Mouse (Mus musculus) frontal cortex, adult (tissue): ENCODE measurements at regions not wholly inside any gene's neighbourhood (a gene's known extent, or its start where the extent isn't known, plus 50 kb on each side); places are given as distances from the start of the nearest gene placed in this dataset.

ENCODE experiments used
- ATAC-seq: cut with Nextera tagmentation; 2 replicates; pipeline ENCODE4 v1.9.2; 2017; ENCODE audit warnings: mild to moderate bottlenecking, moderate library complexity, mixed read lengths; ENCODE audit not compliant: low TSS enrichment

- ATAC-seq, result no peak
These were observed 122.5 kb upstream of the Maf start for GRCm38 (mm10) chr8:115830012-115830662.

GRCm38 (mm10) chr8:115826516-115826915 lies 118.9 kb upstream of the Maf start:
- ATAC-seq, result no peak

- ATAC-seq, result no peak
These were observed 118.4 kb upstream of the Maf start for GRCm38 (mm10) chr8:115825899-115826502.

- no peak for ATAC-seq
These were observed 116.8 kb upstream of the Maf start for GRCm38 (mm10) chr8:115824478-115824785.

- ATAC-seq, result no peak
These were observed 116.3 kb upstream of the Maf start for GRCm38 (mm10) chr8:115823673-115824477.

- ATAC-seq, result no peak
These were observed 105.8 kb upstream of the Maf start for GRCm38 (mm10) chr8:115813426-115813825.

- peak; percentile 44; the same call in 1 of the 2 replicates for ATAC-seq
These were observed 99.0 kb upstream of the Maf start for GRCm38 (mm10) chr8:115806579-115806978.

GRCm38 (mm10) chr8:115806139-115806538 lies 98.5 kb upstream of the Maf start:
- no peak for ATAC-seq

- no peak for ATAC-seq
These were observed 86.0 kb upstream of the Maf start for GRCm38 (mm10) chr8:115793587-115793986.

GRCm38 (mm10) chr8:115788421-115788820 lies 80.8 kb upstream of the Maf start:
- no peak for ATAC-seq

GRCm38 (mm10) chr8:115786185-115786584 lies 78.6 kb upstream of the Maf start:
- ATAC-seq, result no peak

GRCm38 (mm10) chr8:115785769-115786168 lies 78.2 kb upstream of the Maf start:
- ATAC-seq, result no peak

- no peak for ATAC-seq
These were observed 75.8 kb upstream of the Maf start for GRCm38 (mm10) chr8:115783364-115783763.

- ATAC-seq, result no peak
These were observed 70.8 kb upstream of the Maf start for GRCm38 (mm10) chr8:115778433-115778832.

- ATAC-seq, result peak; percentile 67
These were observed 63.5 kb upstream of the Maf start for GRCm38 (mm10) chr8:115771060-115771459.

GRCm38 (mm10) chr8:115768631-115769030 lies 61.0 kb upstream of the Maf start:
- no peak for ATAC-seq

- peak; percentile 66 for ATAC-seq
These were observed 58.8 kb upstream of the Maf start for GRCm38 (mm10) chr8:115766218-115766898.

GRCm38 (mm10) chr8:115764551-115764950 lies 57.0 kb upstream of the Maf start:
- no peak for ATAC-seq

GRCm38 (mm10) chr8:115758011-115758410 lies 50.4 kb upstream of the Maf start:
- no peak for ATAC-seq
